Mouse (Mus musculus) stomach, postnatal 0 days (tissue): ENCODE data around the gene Tex14.

Source experiments
- CTCF ChIP-seq: IDR thresholded peaks from 2 replicates; pipeline ENCODE4 v1.5.1; 2016; ENCODE audit warnings: antibody characterized with exemption, low read depth, mild to moderate bottlenecking, moderate library complexity
- EP300 ChIP-seq: optimal IDR thresholded peaks from 2 replicates; pipeline ENCODE3; 2016; ENCODE audit warnings: antibody characterized with exemption

DNA sequence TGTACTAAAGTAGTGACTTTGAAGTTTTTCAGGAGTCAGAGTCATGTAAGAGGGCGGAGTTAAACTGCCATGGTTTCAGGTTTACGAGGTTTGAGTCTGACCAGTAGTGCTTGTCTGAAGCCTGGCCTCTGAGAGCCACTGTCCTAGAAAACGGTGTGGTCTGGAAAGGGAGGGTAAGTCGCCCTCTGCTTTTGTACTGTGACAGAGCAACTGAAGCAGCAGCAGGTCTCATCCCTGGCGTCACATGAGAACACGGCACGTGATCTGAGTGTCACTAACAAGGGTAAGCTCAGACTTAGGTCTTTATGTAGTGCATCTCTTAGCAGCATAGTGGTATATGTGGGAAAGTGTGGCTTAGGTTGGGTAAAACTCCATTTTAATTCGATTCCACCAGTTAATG, 137.4 kb downstream of the Tex14 start:
- no peak for TF ChIP-seq CTCF
- no peak for TF ChIP-seq EP300
